Mouse (Mus musculus) small intestine, adult 2 months (tissue): ENCODE results near the gene Nsun2.

Experiments used
- CTCF ChIP-seq: fragments of 200-500 bp; IDR thresholded peaks from 2 replicates; pipeline ENCODE4 v1.5.1; 2012; ENCODE audit warnings: low read depth, mild to moderate bottlenecking, control low read depth, inconsistent platforms, low read length, moderate library complexity, mixed read lengths; ENCODE audit not compliant: insufficient replicate concordance, insufficient read length; ENCODE audit errors: extremely low read depth
- POLR2A ChIP-seq: fragments of 200-500 bp; IDR thresholded peaks from 2 replicates; pipeline ENCODE4 v1.6.1; 2012; ENCODE audit warnings: low read depth, mild to moderate bottlenecking, control low read depth, inconsistent platforms, low read length, moderate library complexity

- TF ChIP-seq POLR2A: no peak
- TF ChIP-seq CTCF: no peak
Observed at GRCm38 (mm10) chr13:69595911-69596310, 62.4 kb downstream of the Nsun2 start.
